Mouse (Mus musculus) testis, adult 10 weeks (tissue): Measurements from ENCODE around the gene Nt5c2. TPM values are rescaled to one million over a fixed set of nuclear protein-coding genes. Genes with fewer than 3 reads are reported as not detected.

ENCODE experiments used
- polyA plus RNA-seq: library from polyadenylated mRNA; stranded (reverse); fragments of 350-450 nt; fragmentation: Illumina TruSeq; extraction: RNeasy Lipid Tissue Mini Kit (QIAGEN cat#74804); gene quantifications from one replicate; pipeline ENCODE4 v1.2.3, GENCODE M21; 2014; ENCODE audit warnings: low read depth, low replicate concordance

Gene Nt5c2
- 158 TPM for polyA plus RNA-seq

GRCm38 (mm10) chr19:47014447-47015381 is at the start of gene Nt5c2, which contains the start of gene Ina:
Nt5c2 (minus strand) TSS chr19:47015153.
Ina (plus strand) TSS chr19:47014698.

DNA sequence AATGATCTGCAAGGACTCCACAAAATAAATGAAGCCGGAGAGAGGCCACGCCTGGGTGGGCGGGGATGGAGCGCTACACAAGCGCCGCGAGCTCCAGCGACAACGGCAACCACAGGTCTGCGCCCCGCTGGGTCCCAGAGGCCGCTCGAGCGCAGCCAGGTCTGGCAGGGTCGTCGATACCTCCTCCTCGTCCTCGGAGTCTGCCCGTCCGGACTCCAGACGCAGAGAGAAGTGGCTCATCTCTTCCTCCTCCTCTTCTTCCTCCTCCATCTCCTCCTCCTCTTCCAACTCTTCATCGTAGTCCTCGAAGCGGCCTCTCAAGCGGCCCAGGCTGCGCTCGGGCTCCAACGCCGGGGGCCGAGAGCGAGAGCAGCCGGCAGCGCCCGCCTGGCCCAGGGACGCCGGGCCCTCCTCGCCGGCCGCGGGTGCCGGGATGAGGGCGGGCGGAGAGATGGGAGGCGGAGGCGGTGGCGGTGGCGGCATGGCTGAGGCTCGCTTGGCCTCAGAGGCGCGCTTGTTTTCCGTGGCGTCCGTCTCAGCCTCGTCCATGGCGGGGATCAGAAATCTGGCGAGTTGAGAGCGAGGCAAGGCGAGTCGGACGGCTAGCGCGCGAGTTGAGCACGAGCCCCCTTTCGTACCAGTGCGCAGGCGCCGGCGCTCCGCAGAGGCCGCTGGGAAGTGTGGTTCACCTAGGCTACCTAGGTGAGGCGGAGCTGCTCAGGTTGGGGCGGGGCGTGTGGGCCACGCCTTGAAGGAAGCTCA is 35.5 kb upstream of the Nt5c2 start, which contains the start of gene Pcgf6:
TSS of gene Pcgf6 (minus strand) at position 636 of the 762 bp plus-strand sequence.

Other genes with a start within 250 kb of the Nt5c2 start
- gene Ina, start 455 bp downstream of the Nt5c2 start, polyA plus RNA-seq = 0.43 TPM
- 112 TPM for gene Pcgf6, start 35.8 kb upstream of the Nt5c2 start, polyA plus RNA-seq
- 25.9 TPM for gene Taf5, start 52.6 kb upstream of the Nt5c2 start, polyA plus RNA-seq
- 503 TPM for gene Usmg5, start 75.5 kb upstream of the Nt5c2 start, polyA plus RNA-seq
- gene Pdcd11, start 75.6 kb upstream of the Nt5c2 start, polyA plus RNA-seq = 2.4 TPM
- 0.91 TPM for gene Calhm2, start 123.1 kb upstream of the Nt5c2 start, polyA plus RNA-seq
- not detected for gene Calhm1, start 129.1 kb upstream of the Nt5c2 start, polyA plus RNA-seq
- not detected for gene Calhm3, start 142.6 kb upstream of the Nt5c2 start, polyA plus RNA-seq
- gene Neurl1a, start 163.7 kb upstream of the Nt5c2 start, polyA plus RNA-seq = 0.18 TPM